Mouse (Mus musculus): ENCODE results near the gene Vangl2. TPM values are rescaled to one million over a fixed set of nuclear protein-coding genes. Genes with fewer than 3 reads are reported as not detected.

Gene Vangl2
- polyA plus RNA-seq, 2 experiments: 0.69 to 0.73 TPM

DNA sequence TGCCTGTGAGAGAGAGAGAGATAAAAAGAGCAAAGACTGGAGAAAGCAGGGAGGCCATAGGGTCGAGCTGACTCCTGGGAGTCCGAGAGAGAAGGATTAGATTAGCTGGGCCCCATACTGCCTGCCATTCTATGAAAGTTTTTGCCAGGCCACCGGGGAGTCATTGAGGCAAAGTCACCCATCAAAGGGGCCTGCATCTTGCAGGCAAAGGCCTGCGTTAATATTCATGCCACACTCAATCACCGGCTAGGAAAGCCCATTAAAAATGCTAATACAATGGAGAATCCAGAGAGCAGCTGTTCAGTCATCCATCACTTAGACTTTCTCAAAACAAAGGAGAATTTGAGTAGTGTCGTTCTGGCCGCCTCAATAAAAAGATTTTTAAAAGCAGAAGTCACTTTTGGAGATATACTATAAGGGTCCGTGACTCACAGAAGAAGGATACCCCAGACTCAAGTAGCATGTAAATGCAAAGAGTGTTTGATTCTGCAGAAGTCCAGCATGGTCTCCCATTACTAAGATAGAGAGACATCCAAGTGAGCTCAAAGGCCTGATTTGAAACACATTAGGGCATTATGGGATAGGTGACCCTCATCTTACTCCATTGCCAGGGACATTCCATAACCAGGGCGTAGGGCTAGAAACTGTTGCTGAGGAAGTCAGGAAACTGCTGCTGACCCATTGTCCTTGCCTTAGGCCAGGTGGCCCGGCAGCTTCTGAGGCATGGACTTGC is 57.2 kb downstream of the Vangl2 start:
- DNase-seq (ENCODE audit: low read depth in 3 of 3, low spot score in 3 of 3): no peak
- H3K9ac ChIP-seq (replicated peaks): no peak overlapping the region
- no peaks in the 10 kb centered on the region for H3K27me3 ChIP-seq (ENCODE audit: control insufficient read depth, insufficient read depth, low read length)
- no peak overlapping the region for H3K27ac ChIP-seq
- WGBS (ENCODE audit: insufficient replicate concordance): 60% methylated on average over 10 of the region's 10 CpGs
- no peaks in the 10 kb centered on the region for H3K9me3 ChIP-seq (ENCODE audit: control insufficient read depth, low read length)
- no peak overlapping the region for H3K4me2 ChIP-seq (ENCODE audit: low read depth)
- H3K4me1 ChIP-seq (replicated peaks; ENCODE audit: control insufficient read depth in 2 of 2, insufficient read depth in 2 of 2, low read length in 1 of 2): no peaks in the 10 kb centered on the region
- TF ChIP-seq CTCF (IDR thresholded peaks at IDR 0.05; ENCODE audit: low read depth) (no peak), EP300 (IDR thresholded peaks at IDR 0.05; ENCODE audit: low read depth) (no peak)
- H3K4me3 ChIP-seq (ENCODE audit: insufficient read depth in 1 of 2, low read depth in 2 of 2, low read length in 2 of 2): no peak overlapping the region
- no peak for ATAC-seq (ENCODE audit: insufficient read depth)
- no peaks in the 10 kb centered on the region for H3K36me3 ChIP-seq (replicated peaks; ENCODE audit: control insufficient read depth, insufficient read depth, low read depth)

DNA sequence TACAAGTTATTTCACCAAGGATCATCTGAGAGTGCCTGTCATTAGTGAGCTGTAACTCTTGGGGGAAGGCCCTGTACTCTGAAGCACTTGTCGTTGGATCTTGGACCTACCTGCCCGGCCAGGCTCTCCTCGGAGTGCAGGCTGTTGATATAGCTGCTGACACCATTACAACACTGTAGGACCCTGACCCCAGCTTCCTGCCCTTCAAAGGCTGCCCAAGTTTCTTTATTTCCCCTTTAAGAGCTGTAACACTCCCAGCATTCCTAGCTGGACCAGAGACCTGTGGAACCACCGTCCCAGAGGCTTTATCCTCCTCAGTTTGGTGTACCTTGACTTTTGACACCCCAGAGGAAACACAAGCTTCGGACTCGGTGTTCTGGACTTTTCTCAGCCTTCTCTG is 59.0 kb downstream of the Vangl2 start:
- Histone ChIP-seq H3K4me3 (ENCODE audit: insufficient read depth in 1 of 2, low read depth in 2 of 2, low read length in 2 of 2) (no peak overlapping the region), H3K4me2 (ENCODE audit: low read depth) (no peak overlapping the region), H3K27me3 (ENCODE audit: control insufficient read depth, insufficient read depth, low read length) (no peaks in the 10 kb centered on the region), H3K27ac (no peak overlapping the region), H3K4me1 (replicated peaks; ENCODE audit: control insufficient read depth in 2 of 2, insufficient read depth in 2 of 2, low read length in 1 of 2) (no peaks in the 10 kb centered on the region), H3K9ac (replicated peaks) (no peak overlapping the region), H3K9me3 (ENCODE audit: control insufficient read depth, low read length) (no peaks in the 10 kb centered on the region), H3K36me3 (replicated peaks; ENCODE audit: control insufficient read depth, insufficient read depth, low read depth) (no peaks in the 10 kb centered on the region)
- TF ChIP-seq EP300 (IDR thresholded peaks at IDR 0.05; ENCODE audit: low read depth): no peak
- no peak for TF ChIP-seq CTCF (IDR thresholded peaks at IDR 0.05; ENCODE audit: low read depth)
- DNase-seq (ENCODE audit: low read depth in 3 of 3, low spot score in 3 of 3) (no peak), ATAC-seq (ENCODE audit: insufficient read depth) (no peak)
- 57% methylated on average over 6 of the region's 6 CpGs for WGBS (ENCODE audit: insufficient replicate concordance)

DNA sequence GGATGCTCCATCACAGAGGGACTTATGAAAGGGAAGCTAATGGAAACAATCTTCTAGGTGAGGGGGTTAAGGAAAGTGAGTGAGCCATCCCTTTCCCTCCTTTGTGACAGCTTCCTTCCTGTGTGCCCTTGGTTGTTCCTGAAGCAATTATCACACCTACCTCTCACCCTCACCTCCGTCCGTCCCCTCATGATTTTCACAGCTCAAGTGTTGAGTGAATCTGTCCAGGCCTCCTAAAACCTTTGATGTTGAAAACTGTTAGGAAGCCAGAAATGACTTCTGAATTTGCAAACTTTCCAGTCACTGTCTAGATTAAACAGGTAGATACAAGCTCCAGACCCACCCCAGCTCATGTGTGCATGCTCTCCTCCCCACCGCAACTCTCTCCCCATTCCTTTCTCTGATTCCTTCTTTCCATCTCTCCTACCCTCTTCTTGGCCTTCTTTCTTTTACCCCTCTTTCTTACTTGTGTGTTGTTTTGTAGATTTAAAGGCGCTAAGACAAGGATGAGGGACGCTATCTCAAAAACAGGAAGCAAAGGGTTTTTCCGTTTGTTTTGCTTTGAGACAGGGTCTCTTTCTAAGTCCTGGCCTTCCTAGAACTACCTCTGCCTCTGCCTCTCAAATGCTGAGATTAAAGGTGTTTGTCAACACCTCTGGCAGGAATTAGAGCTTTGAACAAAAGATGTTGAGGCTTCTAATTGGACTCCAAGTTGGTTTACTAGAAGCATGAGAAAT is 62.0 kb downstream of the Vangl2 start:
- no peak overlapping the region for H3K9ac ChIP-seq (replicated peaks)
- no peak overlapping the region for H3K4me3 ChIP-seq (ENCODE audit: insufficient read depth in 1 of 2, low read depth in 2 of 2, low read length in 2 of 2)
- WGBS (ENCODE audit: insufficient replicate concordance): 44% methylated on average over 6 of the region's 6 CpGs
- TF ChIP-seq CTCF (IDR thresholded peaks at IDR 0.05; ENCODE audit: low read depth) (no peak), EP300 (IDR thresholded peaks at IDR 0.05; ENCODE audit: low read depth) (no peak)
- H3K27me3 ChIP-seq (ENCODE audit: control insufficient read depth, insufficient read depth, low read length): no peaks in the 10 kb centered on the region
- no peaks in the 10 kb centered on the region for H3K9me3 ChIP-seq (ENCODE audit: control insufficient read depth, low read length)
- H3K36me3 ChIP-seq (replicated peaks; ENCODE audit: control insufficient read depth, insufficient read depth, low read depth): no peaks in the 10 kb centered on the region
- no peak overlapping the region for H3K27ac ChIP-seq
- DNase-seq (ENCODE audit: low read depth in 3 of 3, low spot score in 3 of 3) (no peak), ATAC-seq (ENCODE audit: insufficient read depth) (no peak)
- no peak overlapping the region for H3K4me2 ChIP-seq (ENCODE audit: low read depth)
- H3K4me1 ChIP-seq (replicated peaks; ENCODE audit: control insufficient read depth in 2 of 2, insufficient read depth in 2 of 2, low read length in 1 of 2): no peaks in the 10 kb centered on the region

DNA sequence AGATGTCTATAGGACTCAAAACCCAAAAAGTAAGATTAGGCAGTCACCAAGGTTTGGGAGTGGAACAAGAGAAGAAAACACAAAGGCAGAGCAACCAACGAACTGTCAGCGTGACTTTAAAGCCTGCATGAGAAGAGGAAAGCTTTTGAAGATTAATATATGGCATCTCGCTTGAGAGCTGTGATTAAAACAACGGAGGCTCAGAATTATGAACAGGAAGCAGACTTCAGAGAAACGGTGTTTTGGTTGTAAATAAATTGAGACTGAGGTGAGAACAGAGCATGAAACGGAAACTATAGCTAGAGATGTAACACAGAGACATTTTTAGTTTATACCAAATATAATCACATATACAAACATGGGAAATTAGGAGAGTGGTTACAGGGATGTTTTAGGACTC is 64.6 kb downstream of the Vangl2 start:
- no peak overlapping the region for H3K4me3 ChIP-seq (ENCODE audit: insufficient read depth in 1 of 2, low read depth in 2 of 2, low read length in 2 of 2)
- H3K4me1 ChIP-seq (replicated peaks; ENCODE audit: control insufficient read depth in 2 of 2, insufficient read depth in 2 of 2, low read length in 1 of 2): no peaks in the 10 kb centered on the region
- no peak overlapping the region for H3K27ac ChIP-seq
- no peaks in the 10 kb centered on the region for H3K9me3 ChIP-seq (ENCODE audit: control insufficient read depth, low read length)
- no peak overlapping the region for H3K9ac ChIP-seq (replicated peaks)
- ATAC-seq (ENCODE audit: insufficient read depth) (no peak), DNase-seq (ENCODE audit: low read depth in 3 of 3, low spot score in 3 of 3) (no peak)
- no peaks in the 10 kb centered on the region for H3K27me3 ChIP-seq (ENCODE audit: control insufficient read depth, insufficient read depth, low read length)
- WGBS (ENCODE audit: insufficient replicate concordance): 59% methylated on average over 6 of the region's 6 CpGs
- H3K36me3 ChIP-seq (replicated peaks; ENCODE audit: control insufficient read depth, insufficient read depth, low read depth): no peaks in the 10 kb centered on the region
- TF ChIP-seq EP300 (IDR thresholded peaks at IDR 0.05; ENCODE audit: low read depth): no peak
- no peak for TF ChIP-seq CTCF (IDR thresholded peaks at IDR 0.05; ENCODE audit: low read depth)
- no peak overlapping the region for H3K4me2 ChIP-seq (ENCODE audit: low read depth)

DNA sequence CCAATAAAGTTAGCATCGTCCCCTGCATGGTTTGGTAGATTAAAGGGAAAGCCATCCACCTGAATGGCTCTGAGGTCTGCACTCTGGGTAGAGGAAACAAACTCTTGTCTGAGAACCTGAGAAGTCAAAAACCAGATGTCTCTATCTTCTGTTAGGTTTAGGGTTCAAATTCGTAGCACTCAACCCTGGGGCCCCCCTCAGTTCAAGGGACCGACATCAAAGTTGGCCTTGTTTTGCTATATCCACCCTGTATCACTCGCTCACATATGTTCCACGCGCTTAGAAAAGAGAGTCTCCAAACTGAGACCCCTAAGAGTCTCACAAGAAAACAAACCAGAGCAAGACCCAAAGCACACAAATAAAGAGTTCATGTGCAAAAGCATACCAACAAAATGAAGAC is 66.5 kb downstream of the Vangl2 start:
- no peak overlapping the region for H3K9ac ChIP-seq (replicated peaks)
- H3K4me3 ChIP-seq (ENCODE audit: insufficient read depth in 1 of 2, low read depth in 2 of 2, low read length in 2 of 2): no peak overlapping the region
- no peaks in the 10 kb centered on the region for H3K9me3 ChIP-seq (ENCODE audit: control insufficient read depth, low read length)
- TF ChIP-seq EP300 (IDR thresholded peaks at IDR 0.05; ENCODE audit: low read depth) (no peak), CTCF (IDR thresholded peaks at IDR 0.05; ENCODE audit: low read depth) (no peak)
- no peak overlapping the region for H3K4me2 ChIP-seq (ENCODE audit: low read depth)
- H3K27ac ChIP-seq: no peak overlapping the region
- H3K4me1 ChIP-seq (replicated peaks; ENCODE audit: control insufficient read depth in 2 of 2, insufficient read depth in 2 of 2, low read length in 1 of 2): no peaks in the 10 kb centered on the region
- no peaks in the 10 kb centered on the region for H3K27me3 ChIP-seq (ENCODE audit: control insufficient read depth, insufficient read depth, low read length)
- no peak for DNase-seq (ENCODE audit: low read depth in 3 of 3, low spot score in 3 of 3)
- 68% methylated on average over 6 of the region's 6 CpGs for WGBS (ENCODE audit: insufficient replicate concordance)
- ATAC-seq (ENCODE audit: insufficient read depth): no peak
- H3K36me3 ChIP-seq (replicated peaks; ENCODE audit: control insufficient read depth, insufficient read depth, low read depth): no peaks in the 10 kb centered on the region
